Mouse (Mus musculus): ENCODE results near the gene Rfng.

DNA sequence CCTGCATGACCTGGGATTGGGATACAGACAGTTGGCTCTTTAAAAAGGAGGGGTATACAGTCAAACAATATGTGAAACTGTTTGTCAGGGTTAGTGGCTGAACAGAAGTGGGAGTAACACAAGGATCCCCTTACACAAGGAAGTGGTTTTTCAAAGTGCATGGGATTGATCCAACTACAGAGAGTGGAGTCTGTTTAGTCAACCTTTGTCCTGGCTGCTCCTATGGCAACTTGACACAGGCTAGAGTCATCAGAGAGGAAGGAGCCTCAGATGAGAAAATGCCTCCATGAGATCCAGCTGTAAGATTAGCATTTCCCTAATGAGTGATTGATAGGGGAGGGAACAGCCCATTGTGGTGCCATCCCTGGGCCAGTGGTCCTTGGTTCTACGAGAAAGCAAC is 15.8 kb downstream of the Rfng start:
- TF ChIP-seq GATA1 (IDR thresholded peaks at IDR 0.05; ENCODE audit: borderline replicate concordance, low read length) (no peak), FLI1 (IDR thresholded peaks at IDR 0.05; ENCODE audit: low read length) (no peak)

Data from megakaryocyte, embryonic 14.5 days (primary cell).